Mouse (Mus musculus) skeletal muscle tissue, adult 2 months (tissue): ENCODE results near the gene H2afy.
A peak's percentile ranks its signal among the peaks of the same experiment; 100 is the strongest.

Experiments used
- DNase-seq: peaks from one replicate; pipeline ENCODE4 v3.0.0-alpha.2; 2012; ENCODE audit warnings: low read depth, low spot score

The H2afy gene

GRCm38 (mm10) chr13:56145523-56145922, 9.4 kb upstream of the H2afy start:
- DNase-seq, result no peak

- DNase-seq, result no peak
Observed at GRCm38 (mm10) chr13:56144021-56144420, 7.9 kb upstream of the H2afy start.

GRCm38 (mm10) chr13:56143151-56143513, 7.0 kb upstream of the H2afy start:
- DNase-seq, result no peak

GRCm38 (mm10) chr13:56142382-56143150, 6.4 kb upstream of the H2afy start:
- no peak for DNase-seq

- DNase-seq, result no peak
Observed at GRCm38 (mm10) chr13:56139167-56139751, 3.1 kb upstream of the H2afy start.

GRCm38 (mm10) chr13:56135231-56136052, 719 bp downstream of the H2afy start:
- peak; percentile 72 for DNase-seq

- no peak for DNase-seq
Observed at GRCm38 (mm10) chr13:56134631-56135181, 1.5 kb downstream of the H2afy start.

GRCm38 (mm10) chr13:56134031-56134430, 2.1 kb downstream of the H2afy start:
- no peak for DNase-seq

- DNase-seq, result no peak
Observed at GRCm38 (mm10) chr13:56132941-56133340, 3.2 kb downstream of the H2afy start.

GRCm38 (mm10) chr13:56132326-56132936, 3.7 kb downstream of the H2afy start:
- DNase-seq, result peak; percentile 55

- DNase-seq, result no peak
Observed at GRCm38 (mm10) chr13:56130544-56130943, 5.6 kb downstream of the H2afy start.

GRCm38 (mm10) chr13:56129578-56129977, 6.6 kb downstream of the H2afy start:
- no peak for DNase-seq

- no peak for DNase-seq
Observed at GRCm38 (mm10) chr13:56129014-56129413, 7.1 kb downstream of the H2afy start.

GRCm38 (mm10) chr13:56125632-56126031, 10.5 kb downstream of the H2afy start:
- no peak for DNase-seq

- DNase-seq, result peak; percentile 69
Observed at GRCm38 (mm10) chr13:56123075-56123474, 13.1 kb downstream of the H2afy start.

GRCm38 (mm10) chr13:56117991-56118765, 18.0 kb downstream of the H2afy start:
- DNase-seq, result peak; percentile 69

GRCm38 (mm10) chr13:56115906-56116305, 20.3 kb downstream of the H2afy start:
- DNase-seq, result no peak

GRCm38 (mm10) chr13:56115386-56115785, 20.8 kb downstream of the H2afy start:
- DNase-seq, result no peak

- peak; percentile 79 for DNase-seq
Observed at GRCm38 (mm10) chr13:56113431-56114248, 22.5 kb downstream of the H2afy start.

- no peak for DNase-seq
Observed at GRCm38 (mm10) chr13:56112980-56113379, 23.2 kb downstream of the H2afy start.
